Mouse (Mus musculus): ENCODE data around the gene Hnrnpf.
A peak's percentile ranks its signal among the peaks of the same experiment; 100 is the strongest.

Gene Hnrnpf

GRCm38 (mm10) chr6:117920659-117921640 lies 20.8 kb downstream of the Hnrnpf start:
- DNase-seq (ENCODE audit: low spot score), result no peak

- no peak for DNase-seq (ENCODE audit: low spot score)
Measured at GRCm38 (mm10) chr6:117922041-117922440, 21.9 kb downstream of the Hnrnpf start.

- no peak for DNase-seq (ENCODE audit: low spot score)
Measured at GRCm38 (mm10) chr6:117926871-117927491, 26.9 kb downstream of the Hnrnpf start.

GRCm38 (mm10) chr6:117927955-117928354 lies 27.8 kb downstream of the Hnrnpf start:
- DNase-seq (ENCODE audit: low spot score), result no peak

- DNase-seq (ENCODE audit: low spot score), result no peak
Measured at GRCm38 (mm10) chr6:117928746-117929145, 28.6 kb downstream of the Hnrnpf start.

- DNase-seq (ENCODE audit: low spot score), result no peak
Measured at GRCm38 (mm10) chr6:117929945-117930655, 30.0 kb downstream of the Hnrnpf start.

GRCm38 (mm10) chr6:117932325-117933051 lies 32.4 kb downstream of the Hnrnpf start:
- no peak for DNase-seq (ENCODE audit: low spot score)

- DNase-seq (ENCODE audit: low spot score), result no peak
Measured at GRCm38 (mm10) chr6:117934301-117934700, 34.2 kb downstream of the Hnrnpf start.

GRCm38 (mm10) chr6:117935681-117936612 lies 35.8 kb downstream of the Hnrnpf start:
- DNase-seq (ENCODE audit: low spot score), result no peak

GRCm38 (mm10) chr6:117937222-117937932 lies 37.3 kb downstream of the Hnrnpf start, which contains the start of gene Fxyd4:
TSS of gene Fxyd4 (minus strand) at chr6:117937692.
- DNase-seq (ENCODE audit: low spot score), result no peak

- DNase-seq (ENCODE audit: low spot score), result peak; percentile 42
Measured at GRCm38 (mm10) chr6:117938951-117939350, 38.8 kb downstream of the Hnrnpf start.

GRCm38 (mm10) chr6:117942769-117943168 lies 42.6 kb downstream of the Hnrnpf start:
- peak; percentile 22 for DNase-seq (ENCODE audit: low spot score)

- no peak for DNase-seq (ENCODE audit: low spot score)
Measured at GRCm38 (mm10) chr6:117943899-117944298, 43.8 kb downstream of the Hnrnpf start.

- no peak for DNase-seq (ENCODE audit: low spot score)
Measured at GRCm38 (mm10) chr6:117952330-117952729, 52.2 kb downstream of the Hnrnpf start.

GRCm38 (mm10) chr6:117956161-117956560 lies 56.0 kb downstream of the Hnrnpf start:
- DNase-seq (ENCODE audit: low spot score), result no peak

GRCm38 (mm10) chr6:117956851-117957501 lies 56.9 kb downstream of the Hnrnpf start:
- DNase-seq (ENCODE audit: low spot score), result no peak

- DNase-seq (ENCODE audit: low spot score), result no peak
Measured at GRCm38 (mm10) chr6:117963201-117963600, 63.1 kb downstream of the Hnrnpf start.

GRCm38 (mm10) chr6:117966729-117967128 lies 66.6 kb downstream of the Hnrnpf start:
- no peak for DNase-seq (ENCODE audit: low spot score)

All from layer of hippocampus, adult 9-10 months (tissue).